Mouse (Mus musculus) neural tube, embryonic 11.5 days (tissue): ENCODE measurements at regions not wholly inside any gene's neighbourhood (a gene's known extent, or its start where the extent isn't known, plus 50 kb on each side); places are given as distances from the start of the nearest gene placed in this dataset.

Source experiments
- ATAC-seq: fragments of 200-750 bp; cut with Nextera tagmentation; 2 replicates; pipeline ENCODE4 v1.8.0; 2017; ENCODE audit warnings: moderate number of reproducible peaks, mild to moderate bottlenecking, moderate TSS enrichment, moderate library complexity; ENCODE audit not compliant: insufficient read depth, low FRiP score, low TSS enrichment
- DNase-seq: peaks from one replicate; pipeline ENCODE4 v3.0.0-alpha.2; 2015; ENCODE audit warnings: low spot score
- H3K27ac ChIP-seq: fragments of 300-500 bp; sonication (generic); 2 replicates; pipeline ENCODE4 v1.5.1; 2014; ENCODE audit warnings: low read depth, mild to moderate bottlenecking, low read length
- H3K27me3 ChIP-seq: fragments of 300-500 bp; sonication (generic); 2 replicates; pipeline ENCODE4 v1.6.1; 2014; ENCODE audit warnings: mild to moderate bottlenecking, low read length, mixed read lengths; ENCODE audit not compliant: control insufficient read depth, insufficient read depth
- H3K36me3 ChIP-seq: fragments of 300-500 bp; sonication (generic); 2 replicates; pipeline ENCODE4 v1.6.1; 2014; ENCODE audit warnings: mild to moderate bottlenecking, low read length, moderate library complexity, mixed read lengths; ENCODE audit not compliant: control insufficient read depth, insufficient read depth
- H3K4me1 ChIP-seq: fragments of 300-500 bp; sonication (generic); 2 replicates; pipeline ENCODE4 v1.6.1; 2014; ENCODE audit warnings: low read length, mixed read lengths; ENCODE audit not compliant: control insufficient read depth, insufficient read depth
- H3K4me2 ChIP-seq: fragments of 300-500 bp; sonication (generic); 2 replicates; pipeline ENCODE4 v1.6.1; 2014; ENCODE audit warnings: low read depth, mild to moderate bottlenecking, moderate library complexity
- H3K4me3 ChIP-seq: fragments of 300-500 bp; sonication (generic); 2 replicates; pipeline ENCODE4 v1.5.1; 2014; ENCODE audit warnings: low read depth, low read length
- H3K9ac ChIP-seq: fragments of 300-500 bp; sonication (generic); 2 replicates; pipeline ENCODE4 v1.6.1; 2014; ENCODE audit warnings: mild to moderate bottlenecking, low read length
- H3K9me3 ChIP-seq: fragments of 300-500 bp; sonication (generic); 2 replicates; pipeline ENCODE4 v1.6.1; 2016; ENCODE audit warnings: low read length; ENCODE audit not compliant: control insufficient read depth
- WGBS: fragments of 180-500 bp; shearing (Covaris S2); extraction: QIAGEN DNeasy Blood & Tissue Kit; methylation state at CpG from one replicate; pipeline ENCODE4 v1.1.7; 2014; 5-methylcytosine and 5-hydroxymethylcytosine counted together

DNA sequence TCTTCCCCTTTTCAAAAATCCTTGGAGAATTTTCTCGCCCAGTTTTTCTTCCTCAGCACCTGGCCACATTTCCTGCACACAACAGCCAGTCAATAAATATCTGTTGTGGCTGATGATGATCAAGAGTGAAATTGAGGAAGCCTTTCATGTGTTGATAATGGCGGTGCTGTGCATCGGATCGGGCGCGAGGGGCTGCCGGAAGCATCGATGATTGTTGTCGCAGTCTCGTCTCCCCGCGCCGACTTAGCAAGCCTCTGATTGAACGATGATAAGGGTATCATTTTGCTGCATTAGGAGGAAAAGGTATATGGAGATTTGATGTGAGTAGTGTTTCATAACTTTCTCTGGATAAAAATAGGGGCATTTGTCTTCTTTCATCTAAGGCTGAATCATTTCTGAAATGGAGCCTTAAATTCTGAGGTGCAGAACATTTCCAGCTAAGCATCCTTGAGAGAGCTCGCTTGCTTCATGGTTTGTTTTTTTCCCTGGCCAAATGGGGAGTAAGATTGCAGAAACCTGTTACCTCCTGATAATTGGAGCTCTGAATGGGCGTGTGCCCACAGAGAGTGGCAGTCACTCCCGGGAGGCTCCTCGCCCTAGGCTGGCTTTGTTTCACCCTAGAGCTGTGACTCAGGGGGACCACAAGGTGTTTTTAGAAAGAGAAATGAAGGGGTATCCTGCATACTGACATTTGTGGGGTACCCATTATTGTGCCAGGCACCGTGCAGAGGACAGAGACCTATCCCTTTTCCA is 94.8 kb upstream of the Podxl start:
- WGBS: 85% methylated on average over 19 of the region's 19 CpGs

DNA sequence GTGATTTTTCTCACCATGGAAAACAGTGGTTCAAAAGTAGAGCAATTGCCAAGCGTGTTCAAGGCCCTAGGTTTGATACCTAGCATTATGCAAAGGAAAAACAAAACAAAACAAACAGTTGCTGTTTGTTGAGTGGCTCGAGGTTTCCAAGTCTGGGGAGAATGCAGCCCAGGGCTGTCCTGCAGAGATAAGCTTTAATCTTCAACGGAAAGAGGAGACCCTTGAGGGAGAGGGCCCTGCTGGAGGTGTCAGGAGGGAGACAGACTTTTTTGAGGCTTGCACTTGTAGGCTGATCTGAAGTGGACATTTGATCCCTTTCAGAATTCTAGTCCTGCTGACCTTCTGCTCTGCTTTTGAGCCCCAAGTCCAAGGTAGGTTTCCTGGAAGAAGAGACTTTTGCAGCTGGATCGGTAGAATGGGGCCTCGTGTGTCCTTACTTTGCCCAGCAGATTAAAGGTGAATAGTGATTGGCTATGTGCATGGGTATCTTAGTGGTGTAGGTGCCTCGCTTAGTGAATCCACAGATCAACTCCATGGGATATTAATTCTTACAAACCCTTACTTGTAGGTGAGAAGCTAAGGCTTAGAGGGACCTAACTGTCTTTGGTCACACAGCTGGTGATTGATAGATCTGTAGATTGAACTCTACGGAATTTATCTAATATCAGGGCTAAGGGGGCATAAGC is 87.2 kb upstream of the Podxl start:
- WGBS: 76% methylated on average over 7 of the region's 7 CpGs
- H3K4me1 ChIP-seq: no peaks in the 10 kb centered on the region
- ATAC-seq (no peak), DNase-seq (no peak)
- H3K4me3 ChIP-seq: no peak overlapping the region
- no peaks in the 10 kb centered on the region for H3K9me3 ChIP-seq
- no peak overlapping the region for H3K9ac ChIP-seq
- no peak overlapping the region for H3K4me2 ChIP-seq
- H3K36me3 ChIP-seq: no peaks in the 10 kb centered on the region
- H3K27ac ChIP-seq: no peak overlapping the region
- no peaks in the 10 kb centered on the region for H3K27me3 ChIP-seq

More for the DNA sequence above, 94.8 kb upstream of the Podxl start:
- no peaks in the 10 kb centered on the region for H3K27me3 ChIP-seq
- no peak overlapping the region for H3K9ac ChIP-seq
- DNase-seq (no peak), ATAC-seq (no peak)
- no peak overlapping the region for H3K4me2 ChIP-seq
- H3K9me3 ChIP-seq: no peaks in the 10 kb centered on the region
- H3K4me3 ChIP-seq: no peak overlapping the region
- H3K4me1 ChIP-seq: no peaks in the 10 kb centered on the region; the same call in 1 of the 2 replicates
- H3K36me3 ChIP-seq: no peaks in the 10 kb centered on the region
- no peak overlapping the region for H3K27ac ChIP-seq

DNA sequence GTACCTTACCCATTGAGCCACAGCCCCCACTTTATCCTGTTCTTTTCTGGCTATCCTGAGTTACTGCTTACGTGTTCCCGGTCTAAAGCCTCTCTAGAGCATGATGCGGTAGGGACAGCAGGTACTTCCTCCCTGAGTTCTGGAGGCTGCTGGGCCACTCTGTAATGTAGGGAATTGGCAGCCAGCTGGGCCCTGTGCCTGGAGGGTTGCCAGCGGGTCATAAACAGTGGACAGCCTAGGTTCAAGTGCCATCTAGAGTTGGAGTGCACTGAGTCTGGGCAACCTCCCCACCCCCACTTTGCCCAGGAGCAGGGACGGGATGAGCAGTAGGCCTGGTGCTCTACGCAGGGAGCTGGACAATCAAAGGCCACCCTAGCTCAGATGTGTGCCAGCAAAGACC is 81.5 kb upstream of the Podxl start:
- H3K9ac ChIP-seq: no peak overlapping the region
- 88% methylated on average over 6 of the region's 6 CpGs for WGBS
- no peaks in the 10 kb centered on the region for H3K9me3 ChIP-seq
- no peak overlapping the region for H3K4me3 ChIP-seq
- no peaks in the 10 kb centered on the region for H3K4me1 ChIP-seq
- DNase-seq (no peak), ATAC-seq (no peak)
- no peak overlapping the region for H3K4me2 ChIP-seq
- H3K36me3 ChIP-seq: no peaks in the 10 kb centered on the region
- H3K27me3 ChIP-seq: no peaks in the 10 kb centered on the region
- no peak overlapping the region for H3K27ac ChIP-seq

DNA sequence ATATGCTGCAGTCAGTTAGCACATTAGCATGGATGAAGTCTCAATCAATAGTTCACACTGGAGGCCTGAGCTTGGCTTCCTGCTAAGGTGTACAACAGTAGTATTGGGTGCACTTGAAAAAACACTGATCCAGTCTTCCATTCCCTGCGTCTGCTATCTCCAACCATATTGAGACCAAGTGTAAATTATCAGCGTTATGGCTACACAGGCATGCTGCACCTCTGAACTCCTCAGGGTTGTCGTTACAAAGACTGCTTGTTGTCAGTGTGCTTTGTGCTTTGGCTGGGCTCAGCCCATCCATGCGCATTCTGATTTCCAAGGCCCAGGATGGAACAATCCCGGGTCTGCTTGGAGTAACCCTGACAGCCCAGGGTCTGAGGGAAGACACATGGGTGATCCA is 80.7 kb upstream of the Podxl start:
- Histone ChIP-seq H3K4me1 (no peaks in the 10 kb centered on the region), H3K36me3 (no peaks in the 10 kb centered on the region), H3K9me3 (no peaks in the 10 kb centered on the region), H3K27me3 (no peaks in the 10 kb centered on the region), H3K27ac (no peak overlapping the region), H3K4me2 (no peak overlapping the region), H3K4me3 (no peak overlapping the region), H3K9ac (no peak overlapping the region)
- 82% methylated on average over 5 of the region's 5 CpGs for WGBS
- DNase-seq: no peak
- ATAC-seq: no peak

DNA sequence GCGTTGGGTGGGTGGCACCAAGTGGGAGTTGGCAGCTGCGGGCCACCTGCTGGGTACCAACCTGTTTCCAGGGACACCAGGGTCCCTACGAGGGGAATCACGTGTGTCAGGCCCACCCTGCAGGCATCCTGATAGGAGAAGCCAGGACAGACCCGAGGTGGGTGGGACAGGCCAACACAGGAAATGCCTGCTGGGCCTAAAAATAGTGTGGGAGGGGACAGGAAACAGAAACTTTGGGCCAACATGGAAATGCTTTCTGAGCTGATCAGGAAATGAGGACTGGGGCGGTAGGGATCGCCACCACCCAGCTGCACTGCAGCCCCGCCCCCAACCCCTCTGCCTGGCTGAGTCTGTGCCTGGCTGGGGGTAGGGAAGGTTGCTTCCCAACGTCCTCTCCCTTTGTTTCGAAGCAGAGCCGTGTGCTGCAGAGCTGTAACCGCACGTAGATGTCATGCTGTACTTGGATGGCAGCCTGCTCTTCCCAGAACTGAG is 78.7 kb upstream of the Podxl start:
- WGBS: 26% methylated on average over 13 of the region's 13 CpGs
- Histone ChIP-seq H3K27me3 (no peaks in the 10 kb centered on the region), H3K36me3 (no peaks in the 10 kb centered on the region), H3K9me3 (no peaks in the 10 kb centered on the region), H3K27ac (no peak overlapping the region), H3K4me1 (no peaks in the 10 kb centered on the region), H3K4me2 (no peak overlapping the region), H3K4me3 (no peak overlapping the region), H3K9ac (no peak overlapping the region)
- no peak for DNase-seq
- no peak for ATAC-seq

DNA sequence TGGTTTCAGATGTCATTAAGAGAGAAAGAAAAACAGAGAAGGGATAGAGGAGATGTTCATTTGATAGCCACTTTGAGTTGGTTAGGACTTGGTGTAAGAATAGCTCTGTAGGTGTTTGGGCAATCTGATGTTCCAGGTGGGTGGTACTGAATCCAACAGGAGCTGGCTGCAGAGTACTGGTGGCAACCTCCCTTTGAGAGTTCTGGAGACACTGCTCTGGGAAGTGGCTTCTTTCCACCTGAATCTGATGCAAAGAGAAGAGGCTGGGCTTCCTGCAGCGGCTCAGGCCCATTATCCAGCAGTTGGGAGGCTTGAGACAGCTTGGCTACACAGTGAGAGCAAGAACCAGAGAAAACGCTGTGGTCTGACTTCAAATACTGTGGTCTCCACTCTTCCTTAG is 77.0 kb upstream of the Podxl start:
- Histone ChIP-seq H3K4me1 (no peaks in the 10 kb centered on the region), H3K27me3 (no peaks in the 10 kb centered on the region), H3K9me3 (no peaks in the 10 kb centered on the region), H3K4me3 (no peak overlapping the region), H3K27ac (no peak overlapping the region), H3K4me2 (no peak overlapping the region), H3K9ac (no peak overlapping the region), H3K36me3 (no peaks in the 10 kb centered on the region)
- WGBS: 57% methylated on average over 2 of the region's 2 CpGs
- DNase-seq: no peak
- ATAC-seq: no peak

DNA sequence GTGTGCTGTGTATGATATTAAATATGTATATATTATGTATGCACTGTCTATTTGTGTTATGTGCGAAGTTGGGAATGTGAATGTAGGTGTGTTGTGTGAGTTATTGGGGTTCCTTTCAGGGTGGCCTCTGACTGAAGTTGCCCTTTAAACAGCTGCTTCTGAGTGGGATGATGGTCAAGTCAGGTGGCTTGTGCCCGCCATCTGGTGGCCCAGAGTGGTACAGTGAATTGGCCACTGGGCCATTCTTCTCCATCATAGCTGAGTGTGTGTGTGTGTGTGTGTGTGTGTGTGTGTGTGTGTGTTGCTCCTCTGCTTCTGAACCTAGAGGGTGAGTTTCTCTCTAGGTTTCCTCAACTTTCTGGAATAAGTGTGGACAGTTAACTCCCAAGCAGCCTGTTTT is 75.7 kb upstream of the Podxl start:
- Histone ChIP-seq H3K27me3 (no peaks in the 10 kb centered on the region), H3K4me1 (no peaks in the 10 kb centered on the region), H3K27ac (no peak overlapping the region), H3K36me3 (no peaks in the 10 kb centered on the region), H3K9me3 (no peaks in the 10 kb centered on the region), H3K4me2 (no peak overlapping the region), H3K9ac (no peak overlapping the region), H3K4me3 (no peak overlapping the region)
- ATAC-seq (no peak), DNase-seq (peak; percentile 77)
- 26% methylated on average over 2 of the region's 2 CpGs for WGBS

DNA sequence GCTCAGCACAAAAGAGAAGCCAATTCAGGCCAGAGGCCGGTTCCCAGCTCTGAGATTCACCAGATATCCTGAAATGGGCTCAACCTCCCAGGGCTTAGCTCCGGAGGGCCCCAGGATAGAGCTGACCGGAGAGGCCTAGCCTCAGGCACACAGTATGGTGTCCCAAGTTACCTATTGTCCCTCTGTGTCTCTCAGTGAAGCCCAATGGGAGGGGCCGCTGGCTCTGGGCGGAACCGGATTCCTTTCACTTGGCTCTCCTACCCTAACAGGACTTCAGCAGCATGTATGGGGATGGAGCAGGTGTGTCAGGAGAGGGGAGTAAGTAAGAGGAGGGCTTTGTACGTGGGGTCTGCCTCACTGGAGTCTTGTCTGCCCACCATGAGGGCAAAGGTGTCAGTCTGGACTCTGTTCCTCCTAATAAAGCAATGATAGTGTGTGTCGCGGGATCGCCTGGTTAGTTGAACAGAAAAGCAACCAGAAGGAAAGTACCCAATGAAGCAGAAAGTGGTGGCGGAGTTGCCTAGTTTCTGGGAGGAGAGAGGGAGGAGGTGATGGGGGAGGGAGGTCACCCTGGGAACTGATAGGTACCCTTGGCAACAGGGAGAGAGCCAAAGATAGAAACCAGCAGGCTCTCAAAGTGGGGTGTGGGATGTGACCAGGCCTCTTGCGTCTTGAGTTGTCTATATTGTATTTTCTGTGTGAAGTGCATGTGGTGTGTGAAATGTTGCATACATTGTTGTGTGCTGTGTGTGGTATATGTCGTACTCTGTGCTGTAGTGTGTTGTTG is 74.8 kb upstream of the Podxl start:
- Histone ChIP-seq H3K9me3 (no peaks in the 10 kb centered on the region), H3K4me1 (no peaks in the 10 kb centered on the region), H3K4me3 (no peak overlapping the region), H3K27me3 (no peaks in the 10 kb centered on the region), H3K9ac (no peak overlapping the region), H3K27ac (no peak overlapping the region), H3K4me2 (no peak overlapping the region), H3K36me3 (no peaks in the 10 kb centered on the region)
- DNase-seq: no peak
- WGBS: 44% methylated on average over 13 of the region's 13 CpGs
- ATAC-seq: no peak
